Mouse (Mus musculus): Measurements from ENCODE around the gene Bloc1s1. TPM values are rescaled to one million over a fixed set of nuclear protein-coding genes. Genes with fewer than 3 reads are reported as not detected.

Gene Bloc1s1
- total and polyA plus RNA-seq, 3 experiments, result 45.1 to 70.6 TPM; not detected in 1

Other genes starting within 250 kb of the Bloc1s1 start
- 4.7 and 4.9 TPM in 2 replicates for gene Suox, start 250.0 kb downstream of the Bloc1s1 start, total RNA-seq (2012; rRNA removed)
- gene Suox, start 250.0 kb downstream of the Bloc1s1 start, polyA plus RNA-seq (2012; ENCODE audit: insufficient read depth in 1 of 2, insufficient read length in 2 of 2, low read depth in 1 of 2, low replicate concordance in 2 of 2, missing spikeins in 1 of 2), result 1 to 10 TPM in 1 of 2 experiments, not detected in 1; 7.2 TPM
- 16.2 and 18.7 TPM in 2 replicates for gene Rab5b, start 227.8 kb downstream of the Bloc1s1 start, total RNA-seq (2012; rRNA removed)
- gene Rab5b, start 227.8 kb downstream of the Bloc1s1 start, polyA plus RNA-seq (2012; ENCODE audit: insufficient read depth in 1 of 2, insufficient read length in 2 of 2, low read depth in 1 of 2, low replicate concordance in 2 of 2, missing spikeins in 1 of 2), result 10 to 100 TPM; 23.3 to 45.7 TPM
- 0.13 and 0.15 TPM in 2 replicates for gene Pmel, start 219.8 kb downstream of the Bloc1s1 start, total RNA-seq (2012; rRNA removed)
- gene Pmel, start 219.8 kb downstream of the Bloc1s1 start, polyA plus RNA-seq (2012; ENCODE audit: insufficient read depth in 1 of 2, insufficient read length in 2 of 2, low read depth in 1 of 2, low replicate concordance in 2 of 2, missing spikeins in 1 of 2), result under 1 TPM in 1 of 2 experiments, not detected in 1; 0.45 TPM
- gene Cdk2, start 219.0 kb downstream of the Bloc1s1 start, total RNA-seq (2012; rRNA removed), result 34.2 and 40.5 TPM in 2 replicates
- gene Cdk2, start 219.0 kb downstream of the Bloc1s1 start, polyA plus RNA-seq (2012; ENCODE audit: insufficient read depth in 1 of 2, insufficient read length in 2 of 2, low read depth in 1 of 2, low replicate concordance in 2 of 2, missing spikeins in 1 of 2), result 10 to 100 TPM in 1 of 2 experiments, not detected in 1; 72.4 TPM
- 0.69 and 1.0 TPM in 2 replicates for gene Dgka, start 179.2 kb downstream of the Bloc1s1 start, total RNA-seq (2012; rRNA removed)
- 1 to 10 TPM in 1 of 2 experiments, not detected in 1; 3.5 TPM for gene Dgka, start 179.2 kb downstream of the Bloc1s1 start, polyA plus RNA-seq (2012; ENCODE audit: insufficient read depth in 1 of 2, insufficient read length in 2 of 2, low read depth in 1 of 2, low replicate concordance in 2 of 2, missing spikeins in 1 of 2)
- 64.2 and 77.4 TPM in 2 replicates for gene Pym1, start 176.1 kb downstream of the Bloc1s1 start, total RNA-seq (2012; rRNA removed)
- 100 to 1,000 TPM in 1 of 2 experiments, not detected in 1; 107 TPM for gene Pym1, start 176.1 kb downstream of the Bloc1s1 start, polyA plus RNA-seq (2012; ENCODE audit: insufficient read depth in 1 of 2, insufficient read length in 2 of 2, low read depth in 1 of 2, low replicate concordance in 2 of 2, missing spikeins in 1 of 2)
- gene Mmp19, start 133.1 kb downstream of the Bloc1s1 start, total RNA-seq (2012; rRNA removed), result 0.08 and 0.10 TPM in 2 replicates
- under 1 TPM in 1 of 2 experiments, not detected in 1; 0.36 TPM for gene Mmp19, start 133.1 kb downstream of the Bloc1s1 start, polyA plus RNA-seq (2012; ENCODE audit: insufficient read depth in 1 of 2, insufficient read length in 2 of 2, low read depth in 1 of 2, low replicate concordance in 2 of 2, missing spikeins in 1 of 2)
- gene Dnajc14, start 120.0 kb downstream of the Bloc1s1 start, total RNA-seq (2012; rRNA removed), result 22.2 and 27.7 TPM in 2 replicates
- 10 to 100 TPM in 1 of 2 experiments, not detected in 1; 36.7 TPM for gene Dnajc14, start 120.0 kb downstream of the Bloc1s1 start, polyA plus RNA-seq (2012; ENCODE audit: insufficient read depth in 1 of 2, insufficient read length in 2 of 2, low read depth in 1 of 2, low replicate concordance in 2 of 2, missing spikeins in 1 of 2)
- gene Tmem198b, start 119.7 kb downstream of the Bloc1s1 start, total RNA-seq (2012; rRNA removed), result 2.2 and 3.1 TPM in 2 replicates
- gene Tmem198b, start 119.7 kb downstream of the Bloc1s1 start, polyA plus RNA-seq (2012; ENCODE audit: insufficient read depth in 1 of 2, insufficient read length in 2 of 2, low read depth in 1 of 2, low replicate concordance in 2 of 2, missing spikeins in 1 of 2), result 1 to 10 TPM in 1 of 2 experiments, not detected in 1; 8.6 TPM
- gene Sarnp, start 106.7 kb downstream of the Bloc1s1 start, total RNA-seq (2012; rRNA removed), result 100 and 103 TPM in 2 replicates
- gene Sarnp, start 106.7 kb downstream of the Bloc1s1 start, polyA plus RNA-seq (2012; ENCODE audit: insufficient read depth in 1 of 2, insufficient read length in 2 of 2, low read depth in 1 of 2, low replicate concordance in 2 of 2, missing spikeins in 1 of 2), result 1,000 to 10,000 TPM in 1 of 2 experiments, 100 to 1,000 TPM in 1; 189 to 1,007 TPM
- gene Ormdl2, start 102.4 kb downstream of the Bloc1s1 start, total RNA-seq (2012; rRNA removed), result 90.7 and 100 TPM in 2 replicates
- gene Ormdl2, start 102.4 kb downstream of the Bloc1s1 start, polyA plus RNA-seq (2012; ENCODE audit: insufficient read depth in 1 of 2, insufficient read length in 2 of 2, low read depth in 1 of 2, low replicate concordance in 2 of 2, missing spikeins in 1 of 2), result 100 to 1,000 TPM; 114 to 278 TPM
- 1.8 and 2.3 TPM in 2 replicates for gene Gdf11, start 32.3 kb downstream of the Bloc1s1 start, total RNA-seq (2012; rRNA removed)
- 1 to 10 TPM in 1 of 2 experiments, not detected in 1; 2.8 TPM for gene Gdf11, start 32.3 kb downstream of the Bloc1s1 start, polyA plus RNA-seq (2012; ENCODE audit: insufficient read depth in 1 of 2, insufficient read length in 2 of 2, low read depth in 1 of 2, low replicate concordance in 2 of 2, missing spikeins in 1 of 2)
- gene Cd63, start 23.0 kb downstream of the Bloc1s1 start, total RNA-seq (2012; rRNA removed), result 0.29 and 0.46 TPM in 2 replicates
- under 1 TPM in 1 of 2 experiments, not detected in 1; 0.64 TPM for gene Cd63, start 23.0 kb downstream of the Bloc1s1 start, polyA plus RNA-seq (2012; ENCODE audit: insufficient read depth in 1 of 2, insufficient read length in 2 of 2, low read depth in 1 of 2, low replicate concordance in 2 of 2, missing spikeins in 1 of 2)
- gene Rdh5, start 1.1 kb downstream of the Bloc1s1 start, total RNA-seq (2012; rRNA removed), result 1.2 and 2.9 TPM in 2 replicates
- gene Rdh5, start 1.1 kb downstream of the Bloc1s1 start, polyA plus RNA-seq (2012; ENCODE audit: insufficient read depth in 1 of 2, insufficient read length in 2 of 2, low read depth in 1 of 2, low replicate concordance in 2 of 2, missing spikeins in 1 of 2), result 1 to 10 TPM in 1 of 2 experiments, not detected in 1; 4.2 TPM
- 0.04 and 0.16 TPM in 2 replicates for gene Itga7, start 9.8 kb upstream of the Bloc1s1 start, total RNA-seq (2012; rRNA removed)
- under 1 TPM in 1 of 2 experiments, not detected in 1; 0.14 TPM for gene Itga7, start 9.8 kb upstream of the Bloc1s1 start, polyA plus RNA-seq (2012; ENCODE audit: insufficient read depth in 1 of 2, insufficient read length in 2 of 2, low read depth in 1 of 2, low replicate concordance in 2 of 2, missing spikeins in 1 of 2)
- not detected in 2 replicates for gene Mettl7b, start 37.0 kb upstream of the Bloc1s1 start, total RNA-seq (2012; rRNA removed)
- not detected for gene Mettl7b, start 37.0 kb upstream of the Bloc1s1 start, polyA plus RNA-seq (2012; ENCODE audit: insufficient read depth in 1 of 2, insufficient read length in 2 of 2, low read depth in 1 of 2, low replicate concordance in 2 of 2, missing spikeins in 1 of 2)
- gene Olfr9, start 65.4 kb upstream of the Bloc1s1 start, total RNA-seq (2012; rRNA removed), result not detected in 2 replicates
- gene Olfr9, start 65.4 kb upstream of the Bloc1s1 start, polyA plus RNA-seq (2012; ENCODE audit: insufficient read depth in 1 of 2, insufficient read length in 2 of 2, low read depth in 1 of 2, low replicate concordance in 2 of 2, missing spikeins in 1 of 2), result not detected
- not detected in 2 replicates for gene Olfr763, start 86.8 kb upstream of the Bloc1s1 start, total RNA-seq (2012; rRNA removed)
- gene Olfr763, start 86.8 kb upstream of the Bloc1s1 start, polyA plus RNA-seq (2012; ENCODE audit: insufficient read depth in 1 of 2, insufficient read length in 2 of 2, low read depth in 1 of 2, low replicate concordance in 2 of 2, missing spikeins in 1 of 2), result not detected
- not detected in 2 replicates for gene Olfr764-ps1, start 115.9 kb upstream of the Bloc1s1 start, total RNA-seq (2012; rRNA removed)
- gene Olfr764-ps1, start 115.9 kb upstream of the Bloc1s1 start, polyA plus RNA-seq (2012; ENCODE audit: insufficient read depth in 1 of 2, insufficient read length in 2 of 2, low read depth in 1 of 2, low replicate concordance in 2 of 2, missing spikeins in 1 of 2), result not detected
- not detected in 2 replicates for gene Olfr765, start 126.0 kb upstream of the Bloc1s1 start, total RNA-seq (2012; rRNA removed)
- not detected for gene Olfr765, start 126.0 kb upstream of the Bloc1s1 start, polyA plus RNA-seq (2012; ENCODE audit: insufficient read depth in 1 of 2, insufficient read length in 2 of 2, low read depth in 1 of 2, low replicate concordance in 2 of 2, missing spikeins in 1 of 2)
- gene Olfr766-ps1, start 144.9 kb upstream of the Bloc1s1 start, total RNA-seq (2012; rRNA removed), result not detected in 2 replicates
- gene Olfr766-ps1, start 144.9 kb upstream of the Bloc1s1 start, polyA plus RNA-seq (2012; ENCODE audit: insufficient read depth in 1 of 2, insufficient read length in 2 of 2, low read depth in 1 of 2, low replicate concordance in 2 of 2, missing spikeins in 1 of 2), result not detected
- gene Olfr767, start 158.9 kb upstream of the Bloc1s1 start, total RNA-seq (2012; rRNA removed), result not detected in 2 replicates
- gene Olfr767, start 158.9 kb upstream of the Bloc1s1 start, polyA plus RNA-seq (2012; ENCODE audit: insufficient read depth in 1 of 2, insufficient read length in 2 of 2, low read depth in 1 of 2, low replicate concordance in 2 of 2, missing spikeins in 1 of 2), result not detected
- gene Olfr768, start 175.3 kb upstream of the Bloc1s1 start, total RNA-seq (2012; rRNA removed), result not detected in 2 replicates
- not detected for gene Olfr768, start 175.3 kb upstream of the Bloc1s1 start, polyA plus RNA-seq (2012; ENCODE audit: insufficient read depth in 1 of 2, insufficient read length in 2 of 2, low read depth in 1 of 2, low replicate concordance in 2 of 2, missing spikeins in 1 of 2)
- gene Olfr769, start 193.8 kb upstream of the Bloc1s1 start, total RNA-seq (2012; rRNA removed), result not detected in 2 replicates
- gene Olfr769, start 193.8 kb upstream of the Bloc1s1 start, polyA plus RNA-seq (2012; ENCODE audit: insufficient read depth in 1 of 2, insufficient read length in 2 of 2, low read depth in 1 of 2, low replicate concordance in 2 of 2, missing spikeins in 1 of 2), result not detected
- not detected in 2 replicates for gene Olfr770, start 215.0 kb upstream of the Bloc1s1 start, total RNA-seq (2012; rRNA removed)
- not detected for gene Olfr770, start 215.0 kb upstream of the Bloc1s1 start, polyA plus RNA-seq (2012; ENCODE audit: insufficient read depth in 1 of 2, insufficient read length in 2 of 2, low read depth in 1 of 2, low replicate concordance in 2 of 2, missing spikeins in 1 of 2)
- gene Olfr771, start 240.7 kb upstream of the Bloc1s1 start, total RNA-seq (2012; rRNA removed), result not detected in 2 replicates
- not detected for gene Olfr771, start 240.7 kb upstream of the Bloc1s1 start, polyA plus RNA-seq (2012; ENCODE audit: insufficient read depth in 1 of 2, insufficient read length in 2 of 2, low read depth in 1 of 2, low replicate concordance in 2 of 2, missing spikeins in 1 of 2)